Mouse (Mus musculus) ES-E14 (cell line): ENCODE measurements around the gene Pea15a.

Source experiments
- HCFC1 ChIP-seq: IDR thresholded peaks from 2 replicates; pipeline ENCODE4 v1.6.1; 2012; ENCODE audit warnings: low read length, inconsistent platforms, borderline replicate concordance; ENCODE audit not compliant: insufficient read depth
- ZNF384 ChIP-seq: IDR thresholded peaks from 2 replicates; pipeline ENCODE4 v1.6.1; 2012; ENCODE audit warnings: low read depth, low read length, inconsistent platforms

DNA sequence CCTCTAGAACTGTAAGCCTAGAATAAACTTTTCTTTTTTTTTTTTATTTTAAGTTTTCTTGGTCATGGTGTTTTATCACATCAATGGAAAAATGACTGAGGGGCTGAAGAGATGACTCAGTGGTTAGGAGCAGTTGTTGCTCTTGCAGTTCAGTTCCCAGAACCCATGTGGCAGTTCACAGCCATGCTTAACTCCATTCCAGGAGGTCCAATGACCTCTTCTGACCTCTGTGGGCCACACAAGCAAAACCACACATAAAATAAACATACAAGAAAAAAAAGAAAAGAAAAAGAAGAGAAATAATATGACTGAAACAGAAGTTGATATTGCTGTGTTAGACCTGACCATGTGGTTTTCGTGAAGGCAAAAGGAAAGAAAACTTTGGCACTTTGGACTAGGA, 22.6 kb upstream of the Pea15a start:
- TF ChIP-seq HCFC1 = no peak
- TF ChIP-seq ZNF384 = no peak
